Mouse (Mus musculus) kidney, postnatal 0 days (tissue): ENCODE results near the gene Syne2. TPM values are rescaled to one million over a fixed set of nuclear protein-coding genes. Genes with fewer than 3 reads are reported as not detected.
A peak's percentile ranks its signal among the peaks of the same experiment; 100 is the strongest.
"Not testable (repeated sequence)": the region's sequence is repeated elsewhere in the genome, so short reads cannot be mapped to it uniquely, and the experiment has no call there.

Source experiments
- ATAC-seq: fragments of 200-750 bp; cut with Nextera tagmentation; replicated peaks from 2 replicates; pipeline ENCODE4 v1.8.0; 2017; ENCODE audit warnings: low read depth, moderate number of reproducible peaks, moderate TSS enrichment, moderate library complexity; ENCODE audit not compliant: low FRiP score
- DNase-seq: peaks from one replicate; pipeline ENCODE4 v3.0.0-alpha.2; 2016; ENCODE audit warnings: low spot score
- H3K27ac ChIP-seq: fragments of 300-500 bp; sonication (generic); 2 replicates; pipeline ENCODE4 v1.5.1; 2014; ENCODE audit warnings: mild to moderate bottlenecking
- H3K27me3 ChIP-seq: fragments of 300-500 bp; sonication (generic); 2 replicates; pipeline ENCODE4 v1.6.1; 2014; ENCODE audit warnings: low read length, mixed read lengths; ENCODE audit not compliant: insufficient read depth
- H3K36me3 ChIP-seq: fragments of 300-500 bp; sonication (generic); 2 replicates; pipeline ENCODE4 v1.6.1; 2014; ENCODE audit warnings: low read length, mixed read lengths; ENCODE audit not compliant: insufficient read depth
- H3K4me1 ChIP-seq: fragments of 300-500 bp; sonication (generic); replicated peaks from 2 replicates; pipeline ENCODE4 v1.6.1; 2014; ENCODE audit warnings: antibody characterized with exemption, low read length, mixed read lengths; ENCODE audit not compliant: insufficient read depth
- H3K4me2 ChIP-seq: fragments of 300-500 bp; sonication (generic); 2 replicates; pipeline ENCODE4 v1.6.1; 2014; ENCODE audit warnings: mild to moderate bottlenecking, low read length, moderate library complexity, mixed read lengths
- H3K4me3 ChIP-seq: fragments of 300-500 bp; sonication (generic); replicated peaks from 2 replicates; pipeline ENCODE4 v1.5.1; 2014; ENCODE audit warnings: low read depth, low read length
- H3K9ac ChIP-seq: fragments of 300-500 bp; sonication (generic); 2 replicates; pipeline ENCODE4 v1.6.1; 2014; ENCODE audit warnings: low read depth, low read length
- H3K9me3 ChIP-seq: fragments of 300-500 bp; sonication (generic); replicated peaks from 2 replicates; pipeline ENCODE4 v1.6.1; 2016; ENCODE audit warnings: low read length, inconsistent platforms, mixed read lengths
- CTCF ChIP-seq: IDR thresholded peaks from 2 replicates; pipeline ENCODE4 v1.5.1; 2016; ENCODE audit warnings: antibody characterized with exemption, low read depth, mild to moderate bottlenecking, moderate library complexity
- WGBS: fragments of 180-500 bp; shearing (Covaris S2); extraction: QIAGEN DNeasy Blood & Tissue Kit; methylation state at CpG from one replicate; pipeline ENCODE4 v1.1.7; 2014; 5-methylcytosine and 5-hydroxymethylcytosine counted together
- microRNA-seq: library from miRNA; unstranded; fragments of <30 nt; microRNA quantifications from one replicate; pipeline ENCODE4, GENCODE M21; 2016
- polyA plus RNA-seq: library from polyadenylated mRNA; unstranded; fragments of >200 nt; fragmentation: Nextera tagmentation; extraction: Ambion mirVana; gene quantifications from 2 replicates; pipeline ENCODE4 v1.2.1, GENCODE M21; 2015

Gene Syne2
- polyA plus RNA-seq, 1 experiment from 2014 or later, result 37.2 TPM

- Histone ChIP-seq H3K27ac (no peak overlapping the region), H3K9ac (no peak overlapping the region), H3K9me3 (no peaks in the 10 kb centered on the region), H3K4me2 (no peak overlapping the region), H3K4me3 (no peak overlapping the region), H3K27me3 (no peaks in the 10 kb centered on the region), H3K4me1 (no peaks in the 10 kb centered on the region), H3K36me3 (no peaks in the 10 kb centered on the region)
- ATAC-seq (no peak), DNase-seq (no peak)
- WGBS, result 46% methylated on average over 6 of the region's 6 CpGs
- TF ChIP-seq CTCF, result no peak
These were observed 318.8 kb downstream of the Syne2 start for GRCm38 (mm10) chr12:76136701-76137100.

GRCm38 (mm10) chr12:76152389-76152788 lies 334.5 kb downstream of the Syne2 start:
- ATAC-seq, H3K9ac ChIP-seq, H3K27ac ChIP-seq, H3K36me3 ChIP-seq, DNase-seq, H3K4me1 ChIP-seq, H3K9me3 ChIP-seq, H3K27me3 ChIP-seq: not testable (repeated sequence)
- 16% methylated on average over 30 of the region's 30 CpGs for WGBS
- Histone ChIP-seq H3K4me3 (0 out of 2 replicates have a peak overlapping the region, but pooled peaks have one; percentile 22), H3K4me2 (peak overlapping the region; percentile 49)

Small RNAs within 50 kb of the gene (microRNA-seq; reads per million reads assigned to microRNA genes)
- gene Mir5101, result 5.6 reads per million, percentile 16 among the genes with 10 or more reads in this experiment

Other genes with a start within 250 kb of the Syne2 start
- 12.7 and 16.0 TPM in 2 replicates for gene Ppp2r5e, start 221.9 kb upstream of the Syne2 start, polyA plus RNA-seq
- 9.9 and 10.6 TPM in 2 replicates for gene Wdr89, start 148.6 kb upstream of the Syne2 start, polyA plus RNA-seq
- gene Sgpp1, start 82.4 kb upstream of the Syne2 start, polyA plus RNA-seq, result 24.6 and 27.0 TPM in 2 replicates